Mouse (Mus musculus) testis, postnatal 10 days (tissue): ENCODE data around the gene Cript.

ENCODE experiments used
- DNase-seq: peaks from one replicate; pipeline ENCODE4 v3.0.0; 2021; ENCODE audit warnings: low spot score

Cript gene

GRCm38 (mm10) chr17:87025269-87025949 lies at the start of gene Cript, which contains the start of gene Pigf:
Gene Cript, plus strand, starts transcription at chr17:87025550.
Gene Pigf, minus strand, starts transcription at chr17:87025406.
- peak; percentile 99 for DNase-seq

- DNase-seq = no peak
Measured at GRCm38 (mm10) chr17:86976387-86976786, 49.0 kb upstream of the Cript start.

GRCm38 (mm10) chr17:86978496-86978895 lies 46.9 kb upstream of the Cript start:
- DNase-seq = no peak

- DNase-seq = no peak
Measured at GRCm38 (mm10) chr17:86981205-86981604, 44.1 kb upstream of the Cript start.

GRCm38 (mm10) chr17:86981701-86982100 lies 43.6 kb upstream of the Cript start:
- no peak for DNase-seq

GRCm38 (mm10) chr17:86982497-86982896 lies 42.9 kb upstream of the Cript start:
- DNase-seq = no peak

- no peak for DNase-seq
Measured at GRCm38 (mm10) chr17:86986449-86987138, 38.8 kb upstream of the Cript start.

- DNase-seq = no peak
Measured at GRCm38 (mm10) chr17:86988161-86988560, 37.2 kb upstream of the Cript start.

GRCm38 (mm10) chr17:86988601-86989184 lies 36.7 kb upstream of the Cript start:
- no peak for DNase-seq

GRCm38 (mm10) chr17:86991306-86991705 lies 34.0 kb upstream of the Cript start:
- DNase-seq = no peak

GRCm38 (mm10) chr17:86997323-86997722 lies 28.0 kb upstream of the Cript start:
- DNase-seq = no peak

- DNase-seq = no peak
Measured at GRCm38 (mm10) chr17:87008950-87009349, 16.4 kb upstream of the Cript start.

GRCm38 (mm10) chr17:87011301-87012019 lies 13.9 kb upstream of the Cript start:
- no peak for DNase-seq

- DNase-seq = no peak
Measured at GRCm38 (mm10) chr17:87019692-87020091, 5.7 kb upstream of the Cript start.

- peak; percentile 59 for DNase-seq
Measured at GRCm38 (mm10) chr17:87024491-87025242, 683 bp upstream of the Cript start.

GRCm38 (mm10) chr17:87036141-87037073 lies 11.1 kb downstream of the Cript start:
- DNase-seq = no peak

- DNase-seq = no peak
Measured at GRCm38 (mm10) chr17:87038496-87038895, 13.1 kb downstream of the Cript start.

- DNase-seq = no peak
Measured at GRCm38 (mm10) chr17:87041739-87042138, 16.4 kb downstream of the Cript start.

GRCm38 (mm10) chr17:87044364-87044763 lies 19.0 kb downstream of the Cript start:
- peak; percentile 97 for DNase-seq

GRCm38 (mm10) chr17:87044796-87045195 lies 19.4 kb downstream of the Cript start:
- no peak for DNase-seq

- peak; percentile 43 for DNase-seq
Measured at GRCm38 (mm10) chr17:87049696-87050095, 24.3 kb downstream of the Cript start.
